Mouse (Mus musculus) inflammation-experienced regulatory T-cells (primary cell): ENCODE data around the gene Cttnbp2nl. TPM values are rescaled to one million over a fixed set of nuclear protein-coding genes. Genes with fewer than 3 reads are reported as not detected.

Experiments used
- polyA plus RNA-seq, 2 experiments: library from polyadenylated mRNA; unstranded; fragments of 100-300 nt; shearing (Covaris generic); gene quantifications; one replicate each; pipeline ENCODE4 v1.2.1; 2017

The Cttnbp2nl gene
- polyA plus RNA-seq, result under 1 TPM; 0.07 to 0.40 TPM

DNA sequence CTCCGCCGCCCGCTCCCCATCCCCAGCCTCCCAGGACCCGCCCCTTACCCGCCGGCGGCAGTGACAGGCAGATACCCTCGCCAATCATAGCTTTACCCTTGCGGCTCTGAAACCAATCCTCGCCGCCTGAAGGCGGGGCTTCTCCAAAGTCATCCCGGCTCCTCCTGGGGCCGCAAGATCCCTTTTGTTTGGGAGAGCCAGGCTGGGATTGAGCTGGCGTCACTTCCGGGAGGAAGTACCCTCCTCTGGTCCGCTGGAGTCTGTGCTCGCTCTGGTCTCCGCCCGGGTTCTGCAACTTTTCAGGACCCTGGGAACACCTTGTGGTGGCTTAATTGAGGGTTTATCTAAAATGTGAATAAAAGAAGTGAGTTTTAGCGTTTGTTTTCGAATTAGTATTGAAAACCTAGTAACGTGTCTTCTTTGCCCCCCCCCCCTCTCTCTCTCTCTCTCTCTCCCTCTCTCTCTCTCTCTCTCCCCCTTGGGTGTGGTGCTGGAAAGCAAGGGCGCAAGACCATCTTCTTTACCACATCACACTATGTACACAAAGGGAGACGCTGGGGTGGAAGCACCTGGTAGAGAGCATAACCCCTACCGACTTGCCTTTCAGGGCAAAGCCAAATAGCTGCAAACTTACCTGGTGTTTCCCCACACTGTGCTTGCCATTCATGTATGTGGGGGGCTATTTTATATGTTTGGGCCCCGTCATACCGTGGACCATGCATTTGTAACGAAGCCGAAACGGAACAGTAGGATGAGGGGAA lies at the start of gene Cttnbp2nl:
Gene Cttnbp2nl (minus strand): TSS at position 210 of the 761 bp plus-strand sequence.

DNA sequence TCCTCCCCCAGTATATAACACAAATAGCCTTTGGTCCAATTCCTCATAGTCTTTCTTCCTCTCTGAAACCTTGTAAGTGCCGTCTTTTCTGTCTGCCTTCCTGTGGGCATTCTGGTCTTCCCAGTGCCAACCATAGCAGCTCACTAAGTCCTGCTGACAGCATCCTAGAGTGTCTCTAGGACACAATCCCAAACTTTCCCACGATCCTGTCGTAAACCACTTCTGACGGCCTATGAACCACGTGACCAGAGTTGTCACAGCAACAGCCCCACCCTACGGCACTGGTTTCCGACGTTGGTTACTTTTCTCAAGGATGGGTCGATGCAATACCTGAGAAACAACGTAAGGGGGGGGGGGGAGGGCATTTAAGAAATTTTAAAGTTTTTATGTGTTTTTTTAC lies 13.6 kb upstream of the Cttnbp2nl start, which contains the start of gene 4930564D02Rik:
Gene 4930564D02Rik (plus strand): TSS at position 301 of the 400 bp plus-strand sequence.

DNA sequence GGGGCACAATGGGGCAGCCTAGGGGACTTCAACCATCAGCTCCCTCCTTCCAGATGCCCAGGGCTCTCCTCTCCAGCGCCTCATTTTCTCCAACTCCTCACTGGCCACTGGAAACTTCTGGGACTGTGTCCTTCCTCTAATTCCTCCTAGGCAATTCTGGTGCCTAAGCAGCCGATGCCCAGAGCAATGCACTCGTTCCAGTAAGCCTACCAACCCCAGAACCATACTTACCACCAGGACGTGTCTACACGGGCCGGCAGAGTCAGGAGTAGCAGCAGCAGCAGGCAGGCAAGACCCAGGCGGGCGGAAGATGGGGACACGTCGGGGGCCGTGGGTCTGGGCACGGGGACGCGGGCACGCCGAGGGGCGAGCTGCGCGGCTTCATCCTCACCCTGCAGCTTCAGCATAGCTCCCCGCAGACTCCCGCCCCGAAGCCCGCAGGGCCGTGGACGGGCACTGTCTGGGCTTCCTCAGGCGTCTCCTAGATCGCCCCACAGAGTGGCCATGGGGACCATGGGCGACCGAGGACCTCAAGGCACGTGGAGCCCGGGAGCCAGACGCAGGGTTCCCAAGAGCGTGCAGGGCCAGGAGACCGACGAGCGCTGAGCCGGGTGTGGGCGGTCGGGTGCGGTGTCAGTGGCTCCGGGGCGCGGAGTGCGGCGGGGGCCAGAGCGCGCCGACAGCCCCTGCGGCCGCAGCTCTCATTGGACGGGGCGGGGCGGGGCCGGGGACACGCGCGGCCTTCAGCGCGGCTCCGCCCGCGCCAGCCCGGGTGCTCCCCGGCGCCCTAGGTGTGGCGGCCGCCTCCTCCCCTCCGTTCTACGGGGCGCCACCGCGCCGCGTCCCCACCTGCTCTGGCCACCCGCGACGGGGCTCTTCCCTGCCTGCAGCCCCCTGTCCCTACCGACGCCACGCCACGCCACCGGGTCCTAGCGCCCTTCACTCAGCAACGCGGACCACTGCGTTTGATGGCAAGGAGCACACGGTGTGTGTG lies 91.6 kb downstream of the Cttnbp2nl start, which contains the start of gene Wnt2b:
Gene Wnt2b (minus strand): TSS at position 856 of the 994 bp plus-strand sequence.

Other genes with a start within 250 kb of the Cttnbp2nl start
- gene Mov10, start 234.6 kb downstream of the Cttnbp2nl start, polyA plus RNA-seq, result 10 to 100 TPM; 33.0 to 43.4 TPM
- 10 to 100 TPM; 45.8 to 57.4 TPM for gene St7l, start 189.1 kb downstream of the Cttnbp2nl start, polyA plus RNA-seq
- gene Capza1, start 188.6 kb downstream of the Cttnbp2nl start, polyA plus RNA-seq, result 100 to 1,000 TPM; 426 to 482 TPM
- gene Wnt2b, start 91.2 kb downstream of the Cttnbp2nl start, polyA plus RNA-seq, result under 1 TPM; 0.17 to 0.82 TPM
- gene 4930564D02Rik, start 13.7 kb upstream of the Cttnbp2nl start, polyA plus RNA-seq, result not detected